8 mouse cellular contexts compared by ENCODE assay signal in the genomic region with DNA sequence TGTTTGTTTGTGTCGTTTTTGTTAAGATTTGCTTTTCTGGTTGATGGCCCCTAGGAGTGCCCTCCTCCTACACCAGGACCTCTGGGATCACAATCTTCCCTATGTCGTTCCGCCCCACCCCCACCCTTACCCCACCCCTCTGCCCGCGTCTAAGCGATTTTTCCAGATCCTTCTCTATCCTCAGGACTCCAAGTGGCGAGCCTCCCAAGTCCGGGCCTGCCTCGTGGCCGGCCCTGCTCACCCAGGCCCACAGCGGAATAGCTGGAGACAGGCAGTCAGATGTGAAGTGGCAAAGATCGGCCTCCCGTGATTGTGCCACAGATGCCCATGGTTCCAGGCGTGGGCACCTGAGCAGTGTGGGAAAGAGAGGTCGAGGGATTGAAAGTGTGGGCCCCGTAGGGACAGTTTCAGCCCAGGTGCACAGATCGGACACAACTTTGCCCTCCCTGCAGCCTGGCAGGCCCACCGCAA. TPM values are rescaled to one million over a fixed set of nuclear protein-coding genes. Genes with fewer than 3 reads are reported as not detected.
DNase-seq lines count a peak whose midpoint lies in the region; ATAC-seq and TF ChIP-seq lines count a peak whose summit lies in the region.

No protein-coding gene starts in this region.

- H3K27ac ChIP-seq in embryonic facial prominence, embryonic 10.5 days (replicated peaks), result peak overlapping the region; percentile 99
- H3K27ac ChIP-seq in hindbrain, embryonic 14.5 days, result peak overlapping the region; percentile 96
- H3K27ac ChIP-seq in liver, postnatal 0 days (ENCODE audit: low read depth), result no peak overlapping the region
- no peak overlapping the region for H3K27ac ChIP-seq in thymus, adult 2 months (ENCODE audit: control insufficient read depth, insufficient read depth, low read length)

- peak overlapping the region; percentile 70 for H3K4me2 ChIP-seq in hindbrain, embryonic 14.5 days (replicated peaks)
- peak overlapping the region; percentile 91 for H3K4me2 ChIP-seq in liver, postnatal 0 days (ENCODE audit: low read depth, low read length)

- TF ChIP-seq CTCF in lung, adult 2 months (IDR thresholded peaks at IDR 0.05; ENCODE audit: insufficient read depth, low read length), result no peak
- TF ChIP-seq CTCF in liver, postnatal 0 days (IDR thresholded peaks at IDR 0.05; ENCODE audit: low read depth), result no peak
- TF ChIP-seq CTCF in thymus, adult 2 months (IDR thresholded peaks at IDR 0.05; ENCODE audit: borderline replicate concordance, control insufficient read depth, extremely low read depth, insufficient read depth, low read length, poor library complexity), result no peak

- ATAC-seq in hindbrain, embryonic 14.5 days (ENCODE audit: low FRiP score), result peak; percentile 60; the same call in 1 of the 2 replicates
- ATAC-seq in liver, postnatal 0 days, result peak; percentile 9
- ATAC-seq in activated CD4-positive, CD25-positive, alpha-beta regulatory T cell, adult 4 months, result no peak

- peaks cover 28% of the 10 kb centered on the region for H3K36me3 ChIP-seq in embryonic facial prominence, embryonic 10.5 days (replicated peaks)
- H3K36me3 ChIP-seq in hindbrain, embryonic 14.5 days (replicated peaks; ENCODE audit: control insufficient read depth, insufficient read depth), result peaks cover 25% of the 10 kb centered on the region
- H3K36me3 ChIP-seq in liver, postnatal 0 days (replicated peaks; ENCODE audit: insufficient read depth, low read length), result peaks cover 18% of the 10 kb centered on the region
- H3K36me3 ChIP-seq in thymus, adult 2 months (ENCODE audit: control insufficient read depth, insufficient read depth, low read length), result peaks cover 18% of the 10 kb centered on the region

- 15% methylated on average over 18 of the region's 18 CpGs for WGBS in lung, adult 2 months
- WGBS in embryonic facial prominence, embryonic 10.5 days, result 30% methylated on average over 18 of the region's 18 CpGs
- WGBS in hindbrain, embryonic 14.5 days, result 32% methylated on average over 18 of the region's 18 CpGs
- WGBS in liver, postnatal 0 days (ENCODE audit: insufficient replicate concordance), result 22% methylated on average over 18 of the region's 18 CpGs
- WGBS in thymus, adult 2 months, result 13% methylated on average over 18 of the region's 18 CpGs

- peaks cover 13% of the 10 kb centered on the region for H3K4me1 ChIP-seq in lung, adult 2 months (ENCODE audit: control insufficient read depth, insufficient read depth, low read length)
- H3K4me1 ChIP-seq in embryonic facial prominence, embryonic 10.5 days, result peaks cover 23% of the 10 kb centered on the region
- H3K4me1 ChIP-seq in hindbrain, embryonic 14.5 days (replicated peaks; ENCODE audit: control insufficient read depth, insufficient read depth, low read length), result peaks cover 8% of the 10 kb centered on the region
- H3K4me1 ChIP-seq in liver, postnatal 0 days (ENCODE audit: insufficient read depth), result peaks cover 23% of the 10 kb centered on the region
- H3K4me1 ChIP-seq in thymus, adult 2 months (replicated peaks; ENCODE audit: control insufficient read depth, insufficient read depth, low read length), result peaks cover 9% of the 10 kb centered on the region

- TF ChIP-seq EP300 in liver, postnatal 0 days (IDR thresholded peaks at IDR 0.05; ENCODE audit: low read depth), result no peak

- peak overlapping the region; percentile 62 for H3K4me3 ChIP-seq in lung, adult 2 months (replicated peaks; ENCODE audit: extremely low read depth, low read depth, low read length)
- H3K4me3 ChIP-seq in embryonic facial prominence, embryonic 10.5 days, result peak overlapping the region; percentile 100
- H3K4me3 ChIP-seq in hindbrain, embryonic 14.5 days (replicated peaks; ENCODE audit: low read length), result peak overlapping the region; percentile 97
- H3K4me3 ChIP-seq in liver, postnatal 0 days (ENCODE audit: low read depth, low read length), result peak overlapping the region; percentile 83
- peak overlapping the region; percentile 46 for H3K4me3 ChIP-seq in thymus, adult 2 months (ENCODE audit: control insufficient read depth, insufficient read depth, low read length)

- DNase-seq in lung, adult 2 months, result peak; percentile 51
- DNase-seq in lung, postnatal 14 days, result no peak
- no peak for DNase-seq in embryonic facial prominence, embryonic 10.5 days (ENCODE audit: low spot score)
- DNase-seq in hindbrain, embryonic 14.5 days (ENCODE audit: low spot score), result peak; percentile 30
- no peak for DNase-seq in liver, postnatal 0 days
- peak; percentile 28 for DNase-seq in thymus, adult 2 months
- no peak for DNase-seq in left cerebral cortex, adult 8-10 months (ENCODE audit: low spot score in 2 of 2)

- TF ChIP-seq POLR2A in lung, adult 2 months (IDR thresholded peaks at IDR 0.05; ENCODE audit: borderline replicate concordance, extremely low read depth, low read depth, low read length), result no peak
- no peak for TF ChIP-seq POLR2A in thymus, adult 2 months (IDR thresholded peaks at IDR 0.05; ENCODE audit: control insufficient read depth, extremely low read depth, insufficient read depth, low read length, poor library complexity)

- no peaks in the 10 kb centered on the region for H3K9me3 ChIP-seq in embryonic facial prominence, embryonic 10.5 days
- no peaks in the 10 kb centered on the region for H3K9me3 ChIP-seq in hindbrain, embryonic 14.5 days (ENCODE audit: control insufficient read depth, low read length)
- no peaks in the 10 kb centered on the region for H3K9me3 ChIP-seq in liver, postnatal 0 days (ENCODE audit: low read length)

- H3K9ac ChIP-seq in hindbrain, embryonic 14.5 days, result peak overlapping the region; percentile 44
- peak overlapping the region; percentile 77 for H3K9ac ChIP-seq in liver, postnatal 0 days (replicated peaks)

- H3K27me3 ChIP-seq in embryonic facial prominence, embryonic 10.5 days (replicated peaks; ENCODE audit: low read depth, poor library complexity, severe bottlenecking), result 0 out of 2 replicates have a peak, but pooled peaks cover 6% of the 10 kb centered on the region
- H3K27me3 ChIP-seq in hindbrain, embryonic 14.5 days (ENCODE audit: control insufficient read depth, insufficient read depth, low read length), result no peaks in the 10 kb centered on the region
- no peaks in the 10 kb centered on the region for H3K27me3 ChIP-seq in liver, postnatal 0 days (ENCODE audit: insufficient read depth, low read length)
- no peaks in the 10 kb centered on the region for H3K27me3 ChIP-seq in thymus, adult 2 months (ENCODE audit: control insufficient read depth, insufficient read depth, low read length)

RNA-seq across cellular contexts. Expression of gene Fkbp4, which starts 0.4 kb away (rescaled TPM):
- 85.8 and 106 TPM in 2 replicates for polyA plus RNA-seq in lung, adult 2 months (2012; rRNA removed)
- polyA plus RNA-seq in embryonic facial prominence, embryonic 10.5 days (2016; fragmentation: Nextera tagmentation; extraction: Ambion mirVana), result 813 and 858 TPM in 2 replicates
- 293 and 307 TPM in 2 replicates for polyA plus RNA-seq in hindbrain, embryonic 14.5 days (2014; fragmentation: Nextera tagmentation; extraction: Ambion mirVana)
- 79.9 and 80.2 TPM in 2 replicates for polyA plus RNA-seq in liver, postnatal 0 days (2015; fragmentation: Nextera tagmentation; extraction: Ambion mirVana)
- 138 and 139 TPM in 2 replicates for polyA plus RNA-seq in thymus, adult 2 months (2012; rRNA removed)
- 100 to 1,000 TPM; 107 to 120 (median 113) TPM for total RNA-seq in left cerebral cortex, adult 8-10 months (2022)
- polyA plus RNA-seq in activated CD4-positive, CD25-positive, alpha-beta regulatory T cell, adult 4 months (2017; shearing (Covaris generic)), result 10 to 100 TPM; 47.6 to 76.7 TPM

RNA-seq across cellular contexts. Expression of gene Itfg2, which starts 14.2 kb away (rescaled TPM):
- polyA plus RNA-seq in lung, adult 2 months (2012; rRNA removed), result 22.6 and 31.5 TPM in 2 replicates
- polyA plus RNA-seq in embryonic facial prominence, embryonic 10.5 days (2016; fragmentation: Nextera tagmentation; extraction: Ambion mirVana), result 39.0 and 43.7 TPM in 2 replicates
- polyA plus RNA-seq in hindbrain, embryonic 14.5 days (2014; fragmentation: Nextera tagmentation; extraction: Ambion mirVana), result 36.0 and 39.4 TPM in 2 replicates
- 5.6 and 7.7 TPM in 2 replicates for polyA plus RNA-seq in liver, postnatal 0 days (2015; fragmentation: Nextera tagmentation; extraction: Ambion mirVana)
- polyA plus RNA-seq in thymus, adult 2 months (2012; rRNA removed), result 55.6 and 56.4 TPM in 2 replicates
- total RNA-seq in left cerebral cortex, adult 8-10 months (2022), result 10 to 100 TPM; 25.7 to 34.9 (median 29.0) TPM
- 10 to 100 TPM; 17.6 to 20.6 TPM for polyA plus RNA-seq in activated CD4-positive, CD25-positive, alpha-beta regulatory T cell, adult 4 months (2017; shearing (Covaris generic))

RNA-seq across cellular contexts. Expression of gene Nrip2, which starts 39.8 kb away (rescaled TPM):
- polyA plus RNA-seq in lung, adult 2 months (2012; rRNA removed), result 0.31 and 0.45 TPM in 2 replicates
- 2.0 and 2.2 TPM in 2 replicates for polyA plus RNA-seq in embryonic facial prominence, embryonic 10.5 days (2016; fragmentation: Nextera tagmentation; extraction: Ambion mirVana)
- polyA plus RNA-seq in hindbrain, embryonic 14.5 days (2014; fragmentation: Nextera tagmentation; extraction: Ambion mirVana), result 8.9 and 9.0 TPM in 2 replicates
- 0.42 and 0.45 TPM in 2 replicates for polyA plus RNA-seq in liver, postnatal 0 days (2015; fragmentation: Nextera tagmentation; extraction: Ambion mirVana)
- 0.59 TPM in 2 replicates for polyA plus RNA-seq in thymus, adult 2 months (2012; rRNA removed)
- total RNA-seq in left cerebral cortex, adult 8-10 months (2022), result 10 to 100 TPM; 11.6 to 14.2 (median 11.9) TPM
- polyA plus RNA-seq in activated CD4-positive, CD25-positive, alpha-beta regulatory T cell, adult 4 months (2017; shearing (Covaris generic)), result 1 to 10 TPM; 2.9 to 3.6 TPM

Comparison
In these comparisons a context has a peak if more than half of its experiments do, and no peak if none do; other contexts are left out.
1. DNase-seq: peak in lung, adult 2 months (single experiment), hindbrain, embryonic 14.5 days (single experiment) and thymus, adult 2 months (single experiment); none in lung, postnatal 14 days (single experiment), embryonic facial prominence, embryonic 10.5 days (single experiment), liver, postnatal 0 days (single experiment) and left cerebral cortex, adult 8-10 months (0 of 2).
2. H3K4me3 ChIP-seq: peak in every context shown above with its lines; median percentile 100 in embryonic facial prominence, embryonic 10.5 days; 97 in hindbrain, embryonic 14.5 days; 83 in liver, postnatal 0 days; 62 in lung, adult 2 months; 46 in thymus, adult 2 months.
3. H3K27ac ChIP-seq: peak in embryonic facial prominence, embryonic 10.5 days (single experiment) and hindbrain, embryonic 14.5 days (single experiment); none in liver, postnatal 0 days (single experiment) and thymus, adult 2 months (single experiment).